Mouse (Mus musculus) spleen, adult 2 months (tissue): ENCODE results near the gene Pklr. TPM values are rescaled to one million over a fixed set of nuclear protein-coding genes. Genes with fewer than 3 reads are reported as not detected.
A peak's percentile ranks its signal among the peaks of the same experiment; 100 is the strongest.

ENCODE experiments used
- DNase-seq, 2 experiments: peaks; one replicate each; pipeline versions ENCODE4 v3.0.0 to v3.0.0-alpha.2; 2012 to 2021; ENCODE audit warnings: low spot score in 2 of 2, low read depth in 1 of 2
- H3K27ac ChIP-seq: fragments of 200-500 bp; 2 replicates; pipeline ENCODE4 v1.5.1; 2012; ENCODE audit warnings: low read length, inconsistent platforms; ENCODE audit not compliant: insufficient read depth
- H3K27me3 ChIP-seq: fragments of 200-500 bp; 2 replicates; pipeline ENCODE4 v1.6.1; 2012; ENCODE audit warnings: mild to moderate bottlenecking, moderate library complexity, low read length, inconsistent platforms; ENCODE audit not compliant: control insufficient read depth, insufficient read depth
- H3K36me3 ChIP-seq: fragments of 200-500 bp; 2 replicates; pipeline ENCODE4 v1.6.1; 2012; ENCODE audit warnings: mild to moderate bottlenecking, low read length, inconsistent platforms; ENCODE audit not compliant: control insufficient read depth, insufficient read depth
- H3K4me1 ChIP-seq: fragments of 200-500 bp; 2 replicates; pipeline ENCODE4 v1.6.1; 2011; ENCODE audit warnings: inconsistent platforms; ENCODE audit not compliant: control insufficient read depth, insufficient read depth, insufficient read length
- H3K4me3 ChIP-seq: fragments of 200-500 bp; 2 replicates; pipeline ENCODE4 v1.5.1; 2011; ENCODE audit warnings: mild to moderate bottlenecking, inconsistent platforms; ENCODE audit not compliant: insufficient read depth, insufficient read length; ENCODE audit errors: extremely low read depth
- CTCF ChIP-seq: fragments of 200-500 bp; IDR thresholded peaks from 2 replicates; pipeline ENCODE4 v1.5.1; 2011; ENCODE audit warnings: mild to moderate bottlenecking, inconsistent platforms; ENCODE audit not compliant: insufficient read depth, insufficient read length, insufficient replicate concordance; ENCODE audit errors: extremely low read depth
- POLR2A ChIP-seq: fragments of 200-500 bp; IDR thresholded peaks from 2 replicates; pipeline ENCODE4 v1.6.1; 2011; ENCODE audit warnings: low read depth, low read length, inconsistent platforms
- WGBS: fragments of 180-500 bp; shearing (Covaris S2); methylation state at CpG from one replicate; pipeline ENCODE4 v1.1.7; 2018; 5-methylcytosine and 5-hydroxymethylcytosine counted together
- polyA plus RNA-seq: library from polyadenylated mRNA; depleted of rRNA; stranded (reverse); fragments of >200 nt; gene quantifications from 2 replicates; pipeline ENCODE4 v1.2.3, GENCODE M21; 2012; rRNA removed

Gene Pklr
- polyA plus RNA-seq: 10.0 and 10.2 TPM in 2 replicates

- Histone ChIP-seq H3K4me1 (no peaks in the 10 kb centered on the region), H3K36me3 (no peaks in the 10 kb centered on the region), H3K27me3 (no peaks in the 10 kb centered on the region), H3K4me3 (no peak within 1 kb of the TSS), H3K27ac (no peak within 1 kb of the TSS)
- no peak for DNase-seq
- WGBS: 57% methylated on average over 3 of the region's 3 CpGs
- TF ChIP-seq POLR2A (no peak), CTCF (no peak)
These were observed at the start of gene Pklr for GRCm38 (mm10) chr3:89135958-89136357. TSS of gene Pklr (plus strand) at chr3:89136142.

DNA sequence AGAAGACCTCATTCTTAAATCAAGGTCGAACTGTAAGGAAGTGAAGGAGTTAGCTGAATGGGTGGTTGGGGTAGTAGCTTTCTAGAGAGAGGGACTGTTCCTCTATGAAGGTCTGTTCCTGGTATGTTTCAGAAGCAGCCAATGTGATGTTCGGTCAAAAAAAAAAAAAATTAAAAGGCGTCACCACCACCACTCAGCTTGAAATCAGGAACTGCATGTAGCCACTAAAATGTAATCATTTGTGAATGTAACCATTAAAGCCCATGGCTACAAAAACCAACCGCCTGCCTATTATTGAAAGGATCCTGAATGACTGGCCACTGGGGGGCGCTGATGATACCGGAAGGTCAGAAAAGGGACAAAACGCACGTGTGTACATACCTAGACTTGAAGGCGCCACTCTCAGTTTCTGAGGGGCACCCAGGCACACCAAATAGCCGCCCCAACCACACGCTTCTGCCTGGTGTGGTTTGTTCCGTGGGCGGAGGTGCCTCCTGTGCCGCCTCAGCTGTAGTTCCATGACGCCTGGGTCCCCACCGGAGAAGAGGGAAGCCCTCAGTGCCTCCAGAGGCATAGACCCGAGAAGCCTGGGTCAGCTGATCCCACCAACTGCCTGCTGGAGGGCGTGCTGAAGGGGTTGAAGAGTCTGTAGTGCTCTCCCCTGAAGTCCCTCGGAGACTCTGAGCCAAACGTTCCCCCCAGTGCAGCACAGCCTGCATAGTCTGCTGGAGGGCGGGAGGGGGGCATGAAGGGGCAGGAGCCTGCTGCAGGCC is 48.4 kb upstream of the Pklr start:
- WGBS: 10% methylated on average over 21 of the region's 21 CpGs
- no peak overlapping the region for H3K4me3 ChIP-seq
- peaks cover 2% of the 10 kb centered on the region; the same call in 1 of the 2 replicates for H3K36me3 ChIP-seq
- H3K27me3 ChIP-seq: peaks cover 6% of the 10 kb centered on the region
- TF ChIP-seq CTCF (peak; percentile 60; the same call in 1 of the 2 replicates), POLR2A (no peak)
- H3K27ac ChIP-seq: 0 out of 2 replicates have a peak overlapping the region, but pooled peaks have one; percentile 40
- peak; percentile 80 to 84 for DNase-seq
- peaks cover 31% of the 10 kb centered on the region for H3K4me1 ChIP-seq

DNA sequence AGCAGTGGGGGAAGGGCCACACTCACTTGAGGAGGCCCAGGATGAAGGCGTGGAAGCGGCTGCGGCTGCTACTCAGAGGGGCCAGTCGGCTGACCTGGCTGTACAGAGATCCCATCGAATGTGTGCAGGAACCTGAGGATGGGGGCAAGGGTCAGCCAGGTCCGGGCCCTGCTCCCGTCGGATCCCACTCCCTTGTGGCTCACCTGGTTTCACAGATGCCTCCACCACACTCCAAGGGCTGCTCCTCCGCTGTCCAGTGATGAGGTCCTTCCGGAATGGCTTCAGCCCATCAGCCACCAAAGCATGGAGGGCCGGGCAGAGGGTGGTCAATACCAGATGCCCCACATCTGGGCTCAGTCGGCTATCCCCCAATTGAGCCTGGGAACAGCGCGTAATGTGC is 47.0 kb upstream of the Pklr start:
- no peak for TF ChIP-seq CTCF
- no peak for TF ChIP-seq POLR2A
- DNase-seq: peak in 1 of 2 experiments; percentile 15
- Histone ChIP-seq H3K36me3 (peaks cover 2% of the 10 kb centered on the region; the same call in 1 of the 2 replicates), H3K4me1 (peaks cover 35% of the 10 kb centered on the region), H3K27ac (no peak overlapping the region), H3K27me3 (peaks cover 6% of the 10 kb centered on the region), H3K4me3 (peak overlapping the region; percentile 73; the same call in 1 of the 2 replicates)
- 52% methylated on average over 14 of the region's 14 CpGs for WGBS

- WGBS: under 1% methylated on average over 39 of the region's 40 CpGs
- Histone ChIP-seq H3K27me3 (peaks cover 6% of the 10 kb centered on the region), H3K27ac (peak overlapping the region; percentile 62), H3K36me3 (peaks cover 2% of the 10 kb centered on the region; the same call in 1 of the 2 replicates), H3K4me1 (peaks cover 25% of the 10 kb centered on the region), H3K4me3 (peak overlapping the region; percentile 73)
- DNase-seq: peak; percentile 77 to 87
- TF ChIP-seq CTCF: no peak
- TF ChIP-seq POLR2A: peak; percentile 40
These were observed 45.9 kb upstream of the Pklr start for GRCm38 (mm10) chr3:89089882-89090591.

GRCm38 (mm10) chr3:89090694-89091655 is 45.0 kb upstream of the Pklr start:
- TF ChIP-seq POLR2A: no peak
- peak; percentile 80 for TF ChIP-seq CTCF
- H3K27me3 ChIP-seq: peaks cover 6% of the 10 kb centered on the region
- H3K27ac ChIP-seq: no peak overlapping the region
- H3K4me1 ChIP-seq: peaks cover 24% of the 10 kb centered on the region
- peak in 1 of 2 experiments; percentile 74 for DNase-seq
- H3K4me3 ChIP-seq: peak overlapping the region; percentile 65
- H3K36me3 ChIP-seq: peaks cover 4% of the 10 kb centered on the region; the same call in 1 of the 2 replicates
- WGBS: under 1% methylated on average over 69 of the region's 74 CpGs

- H3K4me3 ChIP-seq: no peak overlapping the region
These were observed 44.0 kb upstream of the Pklr start for GRCm38 (mm10) chr3:89091811-89092508.

More at GRCm38 (mm10) chr3:89091811-89092508, 44.0 kb upstream of the Pklr start:
- peaks cover 3% of the 10 kb centered on the region; the same call in 1 of the 2 replicates for H3K36me3 ChIP-seq
- no peak for DNase-seq
- peaks cover 24% of the 10 kb centered on the region for H3K4me1 ChIP-seq
- WGBS: 30% methylated on average over 20 of the region's 20 CpGs
- no peak overlapping the region for H3K27ac ChIP-seq
- H3K27me3 ChIP-seq: peaks cover 6% of the 10 kb centered on the region
- TF ChIP-seq CTCF (no peak), POLR2A (no peak)
